Mouse (Mus musculus): Measurements from ENCODE around the gene Mmp11. TPM values are rescaled to one million over a fixed set of nuclear protein-coding genes. Genes with fewer than 3 reads are reported as not detected.

Mmp11 gene
- polyA plus RNA-seq (2015; fragmentation: Nextera tagmentation; extraction: Ambion mirVana), result 25.6 and 38.1 TPM in 2 replicates

DNA sequence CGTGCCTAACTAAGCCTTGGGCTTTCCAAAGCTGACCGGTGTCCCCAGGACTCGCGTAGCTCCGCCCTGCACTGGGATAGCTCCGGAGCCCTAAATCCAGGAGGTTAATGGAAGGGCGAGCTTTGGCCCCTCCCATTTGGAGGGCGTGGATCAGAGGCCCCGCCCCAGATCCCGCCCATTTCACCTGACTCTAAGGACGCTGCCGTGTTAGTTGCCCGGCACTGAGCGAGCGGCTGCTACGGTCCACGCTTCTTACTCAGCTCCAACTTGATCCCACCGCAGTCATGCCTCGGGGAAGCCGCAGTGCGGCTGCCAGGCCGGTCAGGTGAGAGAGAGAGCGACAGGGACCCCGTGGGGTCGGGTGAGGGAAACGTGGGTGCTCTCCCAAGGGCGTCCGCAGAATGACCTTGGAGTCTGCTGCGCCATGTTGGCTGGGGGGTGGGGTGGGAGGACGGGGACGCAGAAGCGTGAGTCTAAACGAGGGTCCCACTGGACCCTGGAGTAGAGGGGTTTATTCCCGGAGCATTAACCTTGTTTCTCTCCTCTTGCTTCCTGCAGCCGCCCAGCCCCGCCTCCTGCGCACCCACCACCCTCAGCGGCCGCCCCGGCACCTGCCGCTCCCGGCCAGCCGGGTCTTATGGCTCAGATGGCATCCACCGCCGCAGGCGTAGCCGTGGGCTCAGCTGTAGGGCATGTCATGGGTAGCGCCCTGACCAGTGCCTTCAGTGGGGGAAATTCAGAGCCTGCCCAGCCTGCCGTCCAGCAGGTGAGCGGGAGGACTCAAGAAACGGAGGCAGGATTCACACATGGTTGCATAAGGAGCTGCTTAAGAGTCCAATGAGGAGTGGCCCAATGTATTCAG lies at the start of gene Mmp11:
TSS of gene Mmp11 (minus strand) at position 817 of the 862 bp plus-strand sequence.
- WGBS, result 2% methylated on average over 51 of the region's 51 CpGs
- peak; percentile 81 for ATAC-seq (replicated peaks; ENCODE audit: insufficient number of reproducible peaks, insufficient read depth, low FRiP score, low read depth)
- Histone ChIP-seq H3K9me3 (replicated peaks) (no peaks in the 10 kb centered on the region), H3K27ac (peak within 1 kb of the TSS; percentile 90), H3K27me3 (peaks cover 16% of the 10 kb centered on the region), H3K36me3 (no peaks in the 10 kb centered on the region), H3K4me2 (peak within 1 kb of the TSS; percentile 77), H3K9ac (peak within 1 kb of the TSS; percentile 79), H3K4me3 (peak within 1 kb of the TSS; percentile 73), H3K4me1 (replicated peaks) (peaks cover 47% of the 10 kb centered on the region)

GRCm38 (mm10) chr10:75979432-75979831 lies 43.1 kb upstream of the Mmp11 start:
- no peaks in the 10 kb centered on the region for H3K27me3 ChIP-seq
- no peaks in the 10 kb centered on the region for H3K4me1 ChIP-seq (replicated peaks)
- H3K27ac ChIP-seq, result no peak overlapping the region
- ATAC-seq (replicated peaks; ENCODE audit: insufficient number of reproducible peaks, insufficient read depth, low FRiP score, low read depth), result no peak
- H3K9ac ChIP-seq, result no peak overlapping the region
- no peaks in the 10 kb centered on the region for H3K9me3 ChIP-seq (replicated peaks)
- WGBS, result 72% methylated on average over 3 of the region's 3 CpGs
- H3K36me3 ChIP-seq, result no peaks in the 10 kb centered on the region
- H3K4me3 ChIP-seq, result no peak overlapping the region
- no peak overlapping the region for H3K4me2 ChIP-seq

GRCm38 (mm10) chr10:75978835-75979157 lies 42.5 kb upstream of the Mmp11 start:
- no peak overlapping the region for H3K4me3 ChIP-seq
- 91% methylated on average over 5 of the region's 5 CpGs for WGBS
- H3K9me3 ChIP-seq (replicated peaks), result no peaks in the 10 kb centered on the region
- no peaks in the 10 kb centered on the region for H3K27me3 ChIP-seq
- no peak overlapping the region for H3K4me2 ChIP-seq
- H3K36me3 ChIP-seq, result no peaks in the 10 kb centered on the region
- no peak for ATAC-seq (replicated peaks; ENCODE audit: insufficient number of reproducible peaks, insufficient read depth, low FRiP score, low read depth)
- H3K27ac ChIP-seq, result no peak overlapping the region
- no peak overlapping the region for H3K9ac ChIP-seq
- no peaks in the 10 kb centered on the region for H3K4me1 ChIP-seq (replicated peaks)

DNA sequence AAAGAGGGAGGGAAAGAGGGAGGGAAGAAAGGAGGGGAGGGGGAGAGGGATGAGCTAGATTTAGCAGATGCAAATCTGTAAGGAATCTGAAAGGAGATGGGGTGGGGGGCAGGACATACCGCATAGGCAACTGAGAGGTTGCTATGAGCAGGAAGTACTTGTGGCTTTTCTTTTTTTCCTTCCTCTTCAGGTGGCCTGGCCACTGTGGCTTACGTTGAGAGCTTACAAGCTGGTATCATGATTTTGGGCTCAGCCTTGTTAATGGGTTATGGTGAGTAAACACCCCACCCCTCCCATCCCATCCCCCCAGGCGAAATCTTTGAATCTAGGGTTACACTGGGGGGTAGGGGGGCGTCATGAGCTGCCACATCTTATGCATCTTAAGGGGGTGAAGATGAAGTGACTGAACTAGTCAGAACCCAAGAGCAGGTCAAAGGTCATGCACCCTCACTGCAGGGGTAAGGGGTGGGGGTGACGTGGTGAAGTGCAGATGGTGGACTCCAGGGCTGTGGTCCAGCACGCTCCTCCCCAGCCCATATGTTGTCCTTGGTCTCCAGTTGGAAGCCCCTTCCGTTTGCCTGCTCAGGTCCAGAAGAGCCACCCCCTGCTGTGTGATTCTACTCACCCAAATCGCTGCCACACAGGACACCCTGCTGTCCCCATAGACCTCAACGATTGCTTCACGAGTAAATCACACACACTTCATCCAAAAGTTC lies 42.0 kb upstream of the Mmp11 start:
- Histone ChIP-seq H3K27ac (no peak overlapping the region), H3K27me3 (no peaks in the 10 kb centered on the region), H3K4me3 (no peak overlapping the region), H3K4me2 (no peak overlapping the region), H3K4me1 (replicated peaks) (no peaks in the 10 kb centered on the region), H3K9me3 (replicated peaks) (no peaks in the 10 kb centered on the region), H3K9ac (no peak overlapping the region), H3K36me3 (no peaks in the 10 kb centered on the region)
- WGBS, result 39% methylated on average over 10 of the region's 10 CpGs
- ATAC-seq (replicated peaks; ENCODE audit: insufficient number of reproducible peaks, insufficient read depth, low FRiP score, low read depth), result no peak; the same call in 1 of the 2 replicates

GRCm38 (mm10) chr10:75975216-75975615 lies 38.9 kb upstream of the Mmp11 start:
- Histone ChIP-seq H3K9me3 (replicated peaks) (no peaks in the 10 kb centered on the region), H3K27ac (no peak overlapping the region), H3K4me2 (no peak overlapping the region), H3K4me1 (replicated peaks) (no peaks in the 10 kb centered on the region), H3K4me3 (no peak overlapping the region), H3K36me3 (no peaks in the 10 kb centered on the region), H3K9ac (no peak overlapping the region), H3K27me3 (no peaks in the 10 kb centered on the region; the same call in 1 of the 2 replicates)
- ATAC-seq (replicated peaks; ENCODE audit: insufficient number of reproducible peaks, insufficient read depth, low FRiP score, low read depth), result no peak
- 77% methylated on average over 5 of the region's 5 CpGs for WGBS

DNA sequence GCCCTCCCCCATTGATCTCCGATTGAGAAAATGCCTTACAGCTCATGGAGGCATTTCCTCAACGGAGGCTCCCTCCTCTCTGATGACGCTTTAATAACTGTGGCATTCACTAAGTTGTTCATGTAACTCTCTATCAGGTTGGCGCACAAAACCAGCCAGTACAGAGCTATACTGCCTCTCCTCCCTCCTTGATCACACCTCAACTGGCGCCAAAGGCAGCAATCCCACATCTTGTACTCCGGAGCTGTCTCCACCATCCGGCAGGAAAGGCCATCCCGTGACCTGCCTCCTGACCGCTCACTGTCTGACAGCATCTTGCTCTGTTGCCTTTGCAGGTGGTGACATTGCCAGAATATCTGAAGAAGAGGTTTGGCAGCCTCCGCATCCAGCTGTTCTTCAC lies 37.5 kb upstream of the Mmp11 start:
- Histone ChIP-seq H3K4me3 (no peak overlapping the region), H3K27ac (no peak overlapping the region), H3K36me3 (no peaks in the 10 kb centered on the region), H3K9ac (no peak overlapping the region), H3K27me3 (no peaks in the 10 kb centered on the region; the same call in 1 of the 2 replicates), H3K4me2 (no peak overlapping the region), H3K9me3 (replicated peaks) (no peaks in the 10 kb centered on the region), H3K4me1 (replicated peaks) (no peaks in the 10 kb centered on the region)
- ATAC-seq (replicated peaks; ENCODE audit: insufficient number of reproducible peaks, insufficient read depth, low FRiP score, low read depth), result no peak
- WGBS, result 85% methylated on average over 10 of the region's 10 CpGs

DNA sequence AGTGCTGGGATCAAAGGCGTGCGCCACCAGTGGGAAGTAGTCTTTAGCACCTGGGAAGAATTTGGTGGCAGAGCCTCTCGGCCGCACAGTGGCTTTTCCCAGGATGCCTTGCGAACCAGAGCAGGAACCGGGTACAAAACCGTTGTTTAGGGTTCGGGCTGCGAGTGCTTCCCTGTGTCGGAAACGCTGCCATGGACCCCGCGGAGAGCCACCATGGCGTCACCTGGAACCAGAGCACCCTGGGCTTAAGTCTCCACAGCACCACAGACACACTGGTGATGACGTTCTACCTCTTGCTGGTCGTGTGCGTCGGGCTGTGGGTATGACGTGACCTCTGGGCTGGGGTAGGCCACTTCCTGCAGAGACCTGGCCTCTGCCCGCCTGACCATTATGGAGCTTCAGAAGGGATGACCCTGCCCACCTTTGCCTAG lies 18.1 kb upstream of the Mmp11 start, which contains the start of gene Gm5134:
TSS of gene Gm5134 (plus strand) at position 134 of the 431 bp plus-strand sequence.
- Histone ChIP-seq H3K4me2 (peak within 1 kb of the TSS; percentile 61), H3K4me1 (replicated peaks) (peaks cover 19% of the 10 kb centered on the region), H3K36me3 (no peaks in the 10 kb centered on the region), H3K27me3 (peaks cover 32% of the 10 kb centered on the region), H3K27ac (no peak within 1 kb of the TSS), H3K4me3 (peak within 1 kb of the TSS; percentile 31), H3K9me3 (replicated peaks) (no peaks in the 10 kb centered on the region), H3K9ac (0 out of 2 replicates have a peak within 1 kb of the TSS, but pooled peaks have one; percentile 28)
- no peak for ATAC-seq (replicated peaks; ENCODE audit: insufficient number of reproducible peaks, insufficient read depth, low FRiP score, low read depth)
- 28% methylated on average over 20 of the region's 20 CpGs for WGBS

DNA sequence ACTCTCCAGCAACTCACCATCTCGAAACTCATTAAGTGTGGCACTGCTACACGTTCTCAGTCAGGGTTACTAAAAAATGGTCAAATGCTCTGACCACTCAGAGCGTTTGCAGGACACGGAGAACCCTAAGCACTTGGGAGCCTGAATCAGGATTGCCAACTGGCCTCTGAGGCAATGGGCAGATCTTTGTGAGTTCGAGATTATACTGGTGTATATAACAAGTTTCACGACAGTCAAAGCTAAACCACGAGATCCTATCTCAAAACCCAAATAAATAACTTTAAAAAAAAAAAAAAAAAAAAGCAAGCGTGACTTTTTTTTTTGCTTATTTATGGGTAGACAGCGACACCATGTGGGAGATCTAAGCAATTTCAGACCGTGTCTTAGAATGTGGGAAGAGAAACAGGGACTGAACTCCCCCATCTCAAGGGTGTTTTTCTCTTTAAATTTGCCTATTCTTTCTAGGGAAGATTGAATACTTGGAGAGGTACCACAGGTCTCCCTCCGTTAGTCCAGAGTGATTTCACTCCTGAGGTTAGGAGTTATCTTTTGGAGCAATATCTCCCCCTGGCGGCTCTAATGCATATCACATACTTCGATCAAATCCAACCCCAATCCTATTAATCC lies 15.2 kb upstream of the Mmp11 start:
- Histone ChIP-seq H3K36me3 (no peaks in the 10 kb centered on the region), H3K9ac (peak overlapping the region; percentile 62), H3K27ac (no peak overlapping the region), H3K9me3 (replicated peaks) (no peaks in the 10 kb centered on the region), H3K27me3 (peaks cover 36% of the 10 kb centered on the region), H3K4me1 (replicated peaks) (peaks cover 19% of the 10 kb centered on the region), H3K4me3 (peak overlapping the region; percentile 57), H3K4me2 (peak overlapping the region; percentile 95)
- 0 out of 2 replicates have a peak, but pooled peaks have one; percentile 19 for ATAC-seq (replicated peaks; ENCODE audit: insufficient number of reproducible peaks, insufficient read depth, low FRiP score, low read depth)
- WGBS, result 4% methylated on average over 13 of the region's 13 CpGs

DNA sequence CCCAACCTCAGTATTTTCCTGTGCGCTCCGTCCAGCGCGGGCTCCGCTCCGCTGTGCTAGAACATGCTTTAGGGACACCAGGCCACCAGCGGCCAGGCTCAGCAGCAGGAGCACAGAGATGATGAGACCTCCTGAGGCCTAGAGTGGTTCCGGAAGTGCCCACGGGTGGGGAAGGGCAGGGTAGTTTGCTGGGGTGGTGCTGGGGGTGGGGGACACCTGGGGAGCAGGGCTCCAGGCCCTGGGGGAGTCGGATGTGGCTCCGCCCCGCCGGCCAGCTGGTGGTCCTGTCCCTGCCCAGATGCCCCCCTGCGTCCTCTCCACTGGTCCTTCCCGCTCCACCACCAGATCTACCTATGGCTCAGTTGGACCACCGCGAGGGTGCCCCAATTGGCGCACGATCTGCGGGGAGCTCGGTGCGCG lies 14.5 kb upstream of the Mmp11 start:
- peak overlapping the region; percentile 95 for H3K4me2 ChIP-seq
- no peaks in the 10 kb centered on the region for H3K36me3 ChIP-seq
- H3K4me1 ChIP-seq (replicated peaks), result peaks cover 19% of the 10 kb centered on the region
- WGBS, result 4% methylated on average over 23 of the region's 23 CpGs
- H3K27ac ChIP-seq, result no peak overlapping the region
- H3K9ac ChIP-seq, result peak overlapping the region; percentile 62
- peak overlapping the region; percentile 57 for H3K4me3 ChIP-seq
- peaks cover 36% of the 10 kb centered on the region for H3K27me3 ChIP-seq
- ATAC-seq (replicated peaks; ENCODE audit: insufficient number of reproducible peaks, insufficient read depth, low FRiP score, low read depth), result peak; percentile 44
- no peaks in the 10 kb centered on the region for H3K9me3 ChIP-seq (replicated peaks)

DNA sequence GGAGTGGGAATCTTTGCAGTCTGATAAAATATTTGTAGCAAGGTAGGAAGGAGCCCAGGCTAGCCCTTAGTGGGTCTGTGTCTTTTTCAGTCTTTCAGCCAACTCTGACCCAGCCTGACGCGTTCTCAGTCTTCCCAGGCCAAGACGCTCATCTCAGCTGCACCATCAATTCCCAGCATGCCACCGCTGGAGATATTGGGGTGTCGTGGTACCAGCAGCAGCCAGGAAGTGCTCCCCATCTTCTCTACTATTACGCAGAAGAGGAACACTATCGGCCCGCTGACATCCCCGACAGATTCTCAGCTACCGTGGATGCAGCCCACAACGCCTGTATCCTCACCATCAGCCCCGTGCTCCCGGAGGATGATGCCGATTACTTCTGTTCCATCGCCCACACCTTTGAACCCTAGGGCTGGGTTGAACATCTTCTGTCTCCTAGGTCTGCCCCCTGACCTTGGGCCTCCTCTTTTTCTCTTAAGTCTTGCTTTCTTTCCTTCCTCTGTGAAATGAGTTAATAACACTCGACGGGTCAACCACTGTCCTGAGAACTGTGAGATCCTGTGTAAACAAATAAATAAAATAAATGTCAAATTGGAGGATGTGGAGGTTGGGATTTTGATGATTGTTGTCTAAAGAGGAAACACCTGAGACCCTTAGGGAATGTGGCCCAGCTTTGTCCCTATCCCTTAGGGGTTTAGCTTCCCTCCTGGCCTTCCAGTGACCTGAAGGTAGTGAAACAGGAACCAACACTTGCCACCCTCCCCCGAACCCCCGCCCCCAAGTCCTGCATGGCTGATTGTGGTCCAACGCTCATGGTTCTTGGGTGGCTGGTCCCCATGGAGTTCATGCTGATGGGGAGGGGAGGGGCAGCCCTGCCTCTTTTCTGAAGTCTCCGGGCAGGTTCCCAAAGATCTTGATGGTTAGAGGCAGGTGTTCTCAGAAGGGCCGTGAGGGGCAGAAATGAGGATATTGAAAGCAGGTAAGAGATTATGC lies 13.1 kb upstream of the Mmp11 start:
- ATAC-seq (replicated peaks; ENCODE audit: insufficient number of reproducible peaks, insufficient read depth, low FRiP score, low read depth), result no peak
- 78% methylated on average over 22 of the region's 22 CpGs for WGBS

More for the DNA sequence above, 13.1 kb upstream of the Mmp11 start:
- Histone ChIP-seq H3K27me3 (peaks cover 33% of the 10 kb centered on the region), H3K4me3 (no peak overlapping the region), H3K9ac (no peak overlapping the region), H3K4me1 (replicated peaks) (peaks cover 19% of the 10 kb centered on the region), H3K27ac (no peak overlapping the region), H3K4me2 (no peak overlapping the region), H3K9me3 (replicated peaks) (no peaks in the 10 kb centered on the region), H3K36me3 (no peaks in the 10 kb centered on the region)
